10 mouse cellular contexts compared by ENCODE assay signal in genomic region chr15:12749549-12750301, GRCm38 (mm10). TPM values are rescaled to one million over a fixed set of nuclear protein-coding genes. Genes with fewer than 3 reads are reported as not detected.
DNase-seq lines count a peak whose midpoint lies in the region; ATAC-seq and TF ChIP-seq lines count a peak whose summit lies in the region.
"Had no signal": no experiment of that assay in that cellular context is flagged by ENCODE, and none has a peak within 500 bp of the region (broad histone marks: within the 10 kb centered on the region; RNA-seq: fewer than 3 reads in every experiment).

No protein-coding gene starts in this region.

- H3K9ac ChIP-seq in heart, adult 2 months (ENCODE audit: low read depth, low read length) = no peak overlapping the region
- H3K9ac ChIP-seq: forebrain, embryonic 12.5 days had no signal

- ATAC-seq in erythroid progenitor cell, adult 5-6 weeks (replicated peaks; ENCODE audit: low FRiP score, poor library complexity, severe bottlenecking) = no peak

- no peaks in the 10 kb centered on the region for H3K36me3 ChIP-seq in heart, adult 2 months (ENCODE audit: control insufficient read depth, insufficient read depth, low read length)
- H3K36me3 ChIP-seq: forebrain, embryonic 12.5 days had no signal

- peak; percentile 94 for TF ChIP-seq EP300 in heart, adult 2 months (IDR thresholded peaks at IDR 0.05; ENCODE audit: insufficient read depth, low read depth, low read length)

- H3K27me3 ChIP-seq in heart, adult 2 months (ENCODE audit: control insufficient read depth, insufficient read depth, low read length) = no peaks in the 10 kb centered on the region
- H3K27me3 ChIP-seq: forebrain, embryonic 12.5 days had no signal

- H3K79me2 ChIP-seq in heart, adult 2 months (replicated peaks; ENCODE audit: control insufficient read depth, insufficient read depth, low read length) = no peaks in the 10 kb centered on the region

- 0 out of 2 replicates have a peak, but pooled peaks have one; percentile 24 for TF ChIP-seq POLR2A in heart, adult 2 months (IDR thresholded peaks at IDR 0.05; ENCODE audit: insufficient read depth, low read depth, low read length)

- H3K4me1 ChIP-seq in heart, adult 2 months (ENCODE audit: control insufficient read depth, insufficient read depth, low read length) = peaks cover 3% of the 10 kb centered on the region; the same call in 1 of the 2 replicates
- H3K4me1 ChIP-seq: forebrain, embryonic 12.5 days had no signal

- 35% methylated on average over 11 of the region's 11 CpGs for WGBS in heart, adult 2 months

- intact Hi-C loops in heart, adult 2 months (cut with DNase I) = no loop called here
- intact Hi-C loops in heart, postnatal 25 days (cut with DNase I) = no loop called here

- TF ChIP-seq CTCF in heart, adult 2 months (IDR thresholded peaks at IDR 0.05) = no peak

- H3K4me3 ChIP-seq in heart, adult 2 months = no peak overlapping the region
- H3K4me3 ChIP-seq: forebrain, embryonic 12.5 days had no signal

- H3K27ac ChIP-seq in heart, adult 2 months = peak overlapping the region; percentile 80
- H3K27ac ChIP-seq: forebrain, embryonic 12.5 days; macrophage had no signal

- peak; percentile 18 for DNase-seq in gastrocnemius, adult 18-20 months (ENCODE audit: low spot score)
- DNase-seq in gastrocnemius, adult 8-10 months (ENCODE audit: low spot score in 2 of 2) = no peak
- DNase-seq in heart, adult 2 months = peak; percentile 52 to 73
- DNase-seq in heart, postnatal 25 days (ENCODE audit: low spot score) = peak; percentile 43
- DNase-seq in lung, postnatal 10 days = peak; percentile 91
- no peak for DNase-seq in embryo, embryonic 10.5 days (ENCODE audit: low spot score)
- no peak for DNase-seq in thymus, postnatal 0 days (ENCODE audit: low spot score)

RNA-seq across cellular contexts. Expression of gene Pdzd2, which starts 10.0 kb away (rescaled TPM):
- total RNA-seq in gastrocnemius, adult 18-20 months (2021) = 10 to 100 TPM; 14.1 to 16.3 TPM
- 10 to 100 TPM; 12.9 to 17.2 (median 16.0) TPM for total RNA-seq in gastrocnemius, adult 8-10 months (2022)
- total RNA-seq in heart, adult 2 months (2021) = 10 to 100 TPM; 78.9 to 83.9 TPM
- polyA plus RNA-seq in heart, adult 2 months (2012; rRNA removed) = 15.0 and 25.0 TPM in 2 replicates
- total RNA-seq in heart, postnatal 25 days (2021) = 100 to 1,000 TPM in 1 of 2 experiments, 10 to 100 TPM in 1; 93.0 to 118 TPM
- 1.1 TPM in 1 of 2 replicates, not detected in the other for total RNA-seq in erythroid progenitor cell, adult 5-6 weeks (2015; ENCODE audit: low replicate concordance)
- 0.08 and 0.13 TPM in 2 replicates for total RNA-seq in erythroid progenitor cell, adult 5-6 weeks (2017; ENCODE audit: low replicate concordance)
- polyA plus RNA-seq in thymus, postnatal 0 days (2015; fragmentation: Nextera tagmentation; extraction: Ambion mirVana) = 5.2 and 6.3 TPM in 2 replicates
- polyA plus RNA-seq: macrophage had no signal

Comparison
In these comparisons a context has a peak if more than half of its experiments do, and no peak if none do; other contexts are left out.
1. DNase-seq: peak in gastrocnemius, adult 18-20 months (single experiment), heart, adult 2 months (2 of 2), heart, postnatal 25 days (single experiment) and lung, postnatal 10 days (single experiment); none in gastrocnemius, adult 8-10 months (0 of 2), embryo, embryonic 10.5 days (single experiment) and thymus, postnatal 0 days (single experiment).
2. RNA of gene Pdzd2, which starts 10.0 kb away (total RNA-seq): 93.0 to 118 TPM in heart, postnatal 25 days, 78.9 to 83.9 TPM in heart, adult 2 months, 12.9 to 17.2 TPM in gastrocnemius, adult 8-10 months and 14.1 to 16.3 TPM in gastrocnemius, adult 18-20 months; 0.08 to 1.1 TPM in erythroid progenitor cell, adult 5-6 weeks; every median in the first group is over 4 times any median in the second.